Mouse (Mus musculus) gastrocnemius, adult 8-10 months (tissue): ENCODE measurements around the gene Zmynd12. TPM values are rescaled to one million over a fixed set of nuclear protein-coding genes. Genes with fewer than 3 reads are reported as not detected.
A peak's percentile ranks its signal among the peaks of the same experiment; 100 is the strongest.

Source experiments
- DNase-seq, 2 experiments: peaks; one replicate each; pipeline ENCODE4 v3.0.0; 2022; ENCODE audit warnings: low spot score in 2 of 2
- total RNA-seq, 4 experiments: library from RNA; stranded (reverse); gene quantifications; 2 replicates each; pipeline ENCODE4 v1.2.4; 2022

The Zmynd12 gene
- not detected for total RNA-seq

DNA sequence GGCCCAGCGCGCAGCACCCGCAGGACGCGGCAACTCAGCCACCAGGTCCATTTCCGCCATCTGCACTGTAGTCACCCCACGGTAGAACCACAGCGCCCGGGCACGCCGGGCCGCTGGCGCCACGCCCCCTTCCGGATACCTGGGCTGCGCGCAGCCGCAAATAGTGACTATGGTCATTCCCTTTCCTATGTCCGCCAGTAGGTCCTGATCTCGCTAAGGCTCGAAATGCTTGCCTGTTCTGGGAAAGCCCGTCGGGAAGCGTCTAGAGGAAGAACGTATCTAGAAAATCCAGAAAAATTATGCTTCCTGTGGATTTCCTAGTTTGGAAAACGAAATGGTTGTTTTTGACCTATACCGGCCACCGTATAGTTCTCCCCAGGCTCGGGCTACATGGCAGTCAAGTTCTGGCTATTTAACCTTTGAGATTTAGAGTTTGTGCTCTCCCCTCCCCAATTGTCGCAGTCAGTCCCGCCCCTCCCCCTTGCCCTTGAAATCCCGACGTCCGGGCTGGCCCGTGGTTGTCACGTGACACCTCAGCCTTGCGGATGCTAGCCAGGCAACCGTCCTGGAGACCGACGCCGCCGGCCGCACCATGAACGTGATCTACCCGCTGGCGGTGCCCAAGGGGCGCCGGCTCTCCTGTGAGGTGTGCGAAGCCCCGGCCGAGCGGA is at the start of gene Zmynd12, which contains the start of gene Ppcs:
TSS of gene Zmynd12 (plus strand) at position 521 of the 671 bp plus-strand sequence.
TSS of gene Ppcs (minus strand) at position 127 of the 671 bp plus-strand sequence.
- DNase-seq: peak; percentile 76 to 85

GRCm38 (mm10) chr4:119381471-119382190 is 41.0 kb upstream of the Zmynd12 start:
- no peak for DNase-seq

DNA sequence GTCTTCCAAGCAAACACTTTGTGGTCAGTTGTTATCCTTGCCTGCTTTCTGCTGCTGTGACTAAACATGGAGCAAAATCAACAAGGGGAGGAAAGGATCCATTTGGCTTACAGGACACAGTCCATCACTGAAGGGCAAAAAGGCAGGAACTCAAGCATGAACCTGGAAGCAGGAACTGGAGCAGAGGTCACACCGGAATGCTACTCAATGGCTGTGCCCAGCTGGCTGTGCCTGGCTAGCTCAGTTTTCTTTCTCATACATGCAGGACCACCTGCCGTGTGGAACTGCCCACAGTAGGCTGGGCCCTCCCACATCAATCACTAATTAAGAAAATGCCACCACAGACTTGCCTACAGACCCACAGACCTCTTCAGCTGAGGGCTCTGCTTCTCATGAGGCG is 33.4 kb upstream of the Zmynd12 start:
- no peak for DNase-seq

DNA sequence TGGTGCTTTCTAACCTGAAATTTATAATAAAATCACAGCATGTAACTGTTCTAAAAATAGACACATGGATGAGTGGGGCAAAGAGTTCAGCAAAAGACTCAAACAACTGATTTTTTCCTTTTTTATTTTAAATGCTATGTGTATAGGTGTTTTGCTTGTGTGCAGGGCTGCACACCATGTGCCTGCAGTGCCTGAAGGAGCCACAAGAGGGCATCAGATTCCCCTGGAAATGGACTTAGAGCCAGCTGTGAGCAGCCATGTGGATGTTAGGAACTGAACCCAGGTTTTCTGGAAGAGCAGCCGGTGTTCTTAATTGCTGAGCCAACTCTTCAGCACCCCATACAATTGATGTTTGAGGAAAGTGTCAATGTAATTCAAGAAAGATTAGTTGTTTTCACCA is 32.2 kb upstream of the Zmynd12 start:
- no peak for DNase-seq

GRCm38 (mm10) chr4:119398751-119399150 is 23.9 kb upstream of the Zmynd12 start:
- DNase-seq: no peak

GRCm38 (mm10) chr4:119400896-119401295 is 21.7 kb upstream of the Zmynd12 start:
- DNase-seq: no peak

DNA sequence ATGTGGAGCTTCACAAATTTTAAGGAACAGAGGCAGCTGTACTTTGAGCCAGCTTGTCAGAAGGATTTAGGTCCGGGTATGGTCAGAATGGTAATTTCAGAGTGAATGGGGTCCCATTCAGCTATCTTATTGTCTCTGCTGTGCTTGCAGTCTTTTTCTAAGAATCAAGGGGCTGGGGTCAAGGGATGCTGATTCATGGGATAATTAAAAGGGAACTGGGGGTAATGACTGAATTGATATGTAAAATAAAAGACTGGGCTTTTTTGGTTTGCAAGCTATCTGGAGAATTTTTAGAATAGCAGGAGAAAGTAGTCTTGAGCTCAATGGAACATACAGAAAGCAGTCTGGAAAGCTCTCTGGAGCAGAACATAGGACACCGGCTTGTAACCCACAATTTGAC is 19.2 kb upstream of the Zmynd12 start:
- no peak for DNase-seq

DNA sequence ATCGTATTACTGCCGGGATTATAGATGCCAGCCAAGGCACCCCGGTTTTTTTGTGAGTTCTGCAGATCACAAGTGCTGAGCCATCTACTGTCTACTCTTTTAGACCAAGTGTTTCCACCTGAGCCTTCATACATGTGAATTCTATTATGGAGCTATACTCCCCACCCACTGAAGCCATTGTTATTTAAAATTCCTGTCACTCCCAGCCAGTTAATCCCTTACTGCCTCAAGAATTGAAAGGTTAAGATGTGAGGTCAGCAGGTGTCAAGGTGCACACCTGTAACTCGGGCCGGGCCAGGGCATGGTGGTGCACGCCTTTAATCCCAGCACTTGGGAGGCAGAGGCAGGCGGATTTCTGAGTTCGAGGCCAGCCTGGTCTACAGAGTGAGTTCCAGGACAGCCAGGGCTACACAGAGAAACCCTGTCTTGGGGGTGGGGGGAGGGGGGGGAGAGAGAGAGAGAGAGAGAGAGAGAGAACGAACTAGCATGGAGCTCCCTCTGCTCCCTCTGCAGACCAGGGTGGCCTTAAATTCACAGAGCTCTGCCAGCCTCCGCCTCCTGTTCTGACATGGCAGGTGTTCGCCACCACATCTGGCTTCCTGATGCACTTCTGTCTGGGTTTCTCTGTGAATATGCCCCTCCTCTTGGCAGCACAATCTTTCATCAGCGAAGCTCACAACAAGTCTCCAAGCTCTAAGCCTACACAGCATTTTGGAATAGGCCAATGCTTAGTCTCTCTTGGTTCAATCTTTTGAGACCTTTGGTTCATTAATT is 10.6 kb upstream of the Zmynd12 start:
- DNase-seq: no peak

- DNase-seq: no peak
These were observed 9.8 kb upstream of the Zmynd12 start for GRCm38 (mm10) chr4:119412791-119413190.

GRCm38 (mm10) chr4:119415072-119415753 is 7.4 kb upstream of the Zmynd12 start, which contains the start of gene Ccdc30:
Gene Ccdc30, minus strand, starts transcription at chr4:119415521.
- peak; percentile 24 to 43 for DNase-seq

GRCm38 (mm10) chr4:119417270-119417669 is 5.3 kb upstream of the Zmynd12 start:
- DNase-seq: no peak

DNA sequence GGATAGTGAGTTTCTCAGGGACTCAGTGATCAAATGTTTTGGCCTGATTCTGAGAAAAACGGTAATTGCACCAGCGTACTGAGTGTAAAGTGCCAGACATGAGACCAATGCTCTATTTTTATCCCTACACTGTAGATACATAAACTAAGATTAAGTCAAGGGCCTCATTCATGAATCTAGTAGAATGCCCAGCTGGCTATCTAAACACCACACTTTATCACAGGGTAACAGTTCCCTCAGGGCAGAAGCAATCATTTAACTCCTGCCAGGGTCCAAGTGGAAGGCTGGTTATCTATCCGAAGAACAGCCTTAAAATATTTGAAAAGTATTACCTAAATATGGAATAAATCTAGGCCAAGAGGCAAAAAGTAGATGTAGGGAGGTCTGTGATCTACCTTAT is 4.7 kb upstream of the Zmynd12 start:
- DNase-seq: no peak

GRCm38 (mm10) chr4:119421191-119421590 is 1.4 kb upstream of the Zmynd12 start:
- DNase-seq: no peak

DNA sequence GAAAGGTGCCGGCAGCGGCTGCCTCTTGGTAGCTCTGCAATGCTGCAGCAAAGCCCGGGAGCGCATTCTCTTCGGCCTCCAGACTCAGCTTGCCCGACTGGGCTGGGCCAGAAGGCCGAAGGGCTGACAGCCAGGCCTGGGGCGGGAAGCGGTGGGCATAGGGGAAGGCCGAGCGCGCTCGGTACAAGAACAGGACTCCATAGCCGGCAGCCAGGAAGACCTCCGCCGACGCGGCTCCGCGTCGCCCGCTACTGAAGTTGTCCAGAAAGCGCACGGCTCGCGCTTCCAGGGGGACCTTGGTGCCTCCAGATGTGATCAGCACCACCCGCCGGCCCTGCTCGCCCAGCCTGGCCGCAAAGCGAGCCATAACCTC is 707 bp upstream of the Zmynd12 start:
- DNase-seq: peak in 1 of 2 experiments; percentile 6

- DNase-seq: no peak
These were observed 2.5 kb downstream of the Zmynd12 start for GRCm38 (mm10) chr4:119425077-119425476.

DNA sequence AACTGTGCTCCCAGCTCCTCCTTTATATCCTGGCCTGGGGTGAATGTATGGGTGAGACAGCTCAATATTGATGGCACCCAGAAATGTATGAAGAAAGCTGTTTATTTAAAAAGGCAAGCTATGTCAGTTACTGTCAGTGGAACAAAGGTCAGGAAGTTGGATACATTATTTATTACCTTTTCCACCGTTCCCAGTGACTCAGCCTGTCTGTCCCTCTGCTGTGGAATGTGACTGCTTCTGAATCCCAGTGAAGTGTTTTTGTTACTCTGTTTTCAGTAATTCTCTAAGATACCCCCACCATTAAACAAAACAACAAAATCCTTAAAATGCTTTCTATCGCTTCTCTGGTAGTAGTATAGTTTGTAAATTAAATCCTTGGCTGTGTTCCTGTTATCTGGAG is 3.0 kb downstream of the Zmynd12 start:
- no peak for DNase-seq

GRCm38 (mm10) chr4:119427680-119428079 is 5.1 kb downstream of the Zmynd12 start:
- no peak for DNase-seq

DNA sequence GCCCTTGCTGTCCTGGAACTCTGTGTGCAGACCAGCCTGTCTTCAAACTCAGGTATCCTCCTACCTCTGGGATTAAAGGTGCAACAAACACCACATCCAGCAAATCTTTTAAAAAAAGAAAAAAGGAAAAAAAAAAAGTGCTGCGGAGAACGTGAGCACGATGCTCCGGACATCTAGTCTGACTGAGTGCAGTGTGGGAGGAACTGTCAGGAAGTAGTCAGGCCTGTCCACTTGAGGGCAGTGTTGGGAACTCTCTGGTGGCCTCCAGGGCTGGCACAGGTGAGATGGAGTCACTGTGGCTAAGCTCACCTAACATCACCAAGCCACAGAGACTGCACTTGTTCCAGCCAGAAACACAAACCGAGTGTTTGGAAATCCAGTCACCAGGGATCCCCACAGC is 8.1 kb downstream of the Zmynd12 start:
- peak in 1 of 2 experiments; percentile 23 for DNase-seq

- DNase-seq: no peak
These were observed 15.3 kb downstream of the Zmynd12 start for GRCm38 (mm10) chr4:119437936-119438335.

DNA sequence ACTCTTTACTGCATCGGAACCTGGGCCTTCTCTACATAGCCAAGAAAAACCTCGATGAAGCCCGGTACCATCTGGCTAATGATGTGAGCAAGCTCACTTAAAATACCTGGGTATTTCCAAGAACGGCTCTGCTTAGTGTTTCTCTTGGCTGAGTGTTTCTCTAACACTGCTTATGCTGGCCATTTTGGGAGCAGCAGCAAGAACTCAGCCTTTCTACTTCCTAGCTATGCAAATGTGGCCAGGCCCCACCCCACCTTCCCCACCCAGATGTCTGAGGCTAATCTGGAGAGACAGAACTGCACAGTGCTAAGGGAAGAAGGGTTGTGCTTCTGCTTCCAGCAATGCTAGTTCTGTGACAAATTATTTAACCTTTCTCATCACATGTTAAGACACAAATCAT is 19.2 kb downstream of the Zmynd12 start:
- no peak for DNase-seq

DNA sequence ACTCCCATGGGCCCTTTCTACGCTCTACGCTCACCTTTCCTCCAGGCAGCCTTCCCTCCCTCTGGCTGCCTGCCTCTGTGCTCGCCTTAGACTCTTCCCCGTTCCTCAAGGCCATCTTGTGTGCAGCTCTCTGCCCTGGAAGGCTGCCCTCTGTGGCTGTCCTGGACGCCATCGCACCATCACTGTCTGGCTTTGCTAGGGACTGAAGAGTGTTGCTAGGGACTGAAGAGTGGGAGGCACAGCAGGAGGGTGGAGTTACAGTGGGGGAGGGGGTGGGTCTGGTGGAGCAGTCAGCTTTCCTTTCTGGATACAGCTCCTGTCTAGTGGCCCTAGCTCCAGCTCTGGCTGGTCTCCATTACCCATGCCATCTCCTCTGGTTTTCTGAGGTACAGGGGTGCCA is 19.9 kb downstream of the Zmynd12 start:
- DNase-seq: no peak

DNA sequence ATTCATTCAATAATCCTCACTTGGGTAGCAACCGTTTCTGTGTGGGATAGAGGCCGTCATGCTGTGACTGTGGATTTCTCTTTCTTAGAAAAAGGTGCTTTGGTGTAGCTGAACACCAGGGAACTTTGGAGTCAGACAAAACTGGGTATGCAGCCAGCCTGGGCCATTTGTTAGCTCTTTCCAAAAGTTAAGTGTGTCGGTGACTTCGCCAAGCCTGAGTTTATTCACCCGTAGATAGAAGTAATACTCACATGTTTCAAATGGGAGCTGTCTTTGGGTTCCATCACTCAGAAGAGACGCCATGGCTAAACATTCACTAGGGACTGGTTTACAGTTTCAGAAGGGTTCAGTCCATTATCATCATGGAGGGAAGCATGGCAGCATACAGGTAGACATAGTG is 24.6 kb downstream of the Zmynd12 start:
- no peak for DNase-seq
